Mouse (Mus musculus): ENCODE results near the gene Serpina1e.
"Not testable (repeated sequence)": the region's sequence is repeated elsewhere in the genome, so short reads cannot be mapped to it uniquely, and the experiment has no call there.

DNA sequence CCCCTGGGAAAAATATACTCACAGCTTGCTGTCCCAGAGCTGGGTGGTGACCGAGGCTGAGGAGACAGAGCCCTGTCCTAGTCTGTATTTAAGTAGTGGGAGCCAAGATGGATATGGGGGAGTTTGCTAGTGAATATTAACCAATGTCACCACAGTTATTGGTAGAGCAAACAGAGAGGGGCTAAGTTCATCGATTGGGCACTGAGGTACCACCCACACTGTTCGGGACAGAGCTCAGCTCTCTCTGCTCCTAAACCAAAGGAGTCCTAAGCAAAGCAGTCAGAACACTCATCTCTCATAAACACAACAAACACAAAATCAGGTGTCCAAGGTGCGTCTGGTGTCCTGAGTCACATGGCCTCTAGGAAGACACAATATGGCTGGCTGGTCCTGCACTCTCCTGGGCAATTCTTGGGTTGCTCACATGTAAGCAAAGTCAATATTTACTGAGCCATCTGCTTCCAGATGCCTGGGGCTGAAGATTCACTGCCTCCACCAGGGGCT lies 53.9 kb downstream of the Serpina1e start, which contains the start of gene Serpina1c:
- TF ChIP-seq CTCF (conservative IDR thresholded peaks at IDR 0.05; ENCODE audit: insufficient read depth, insufficient read length, low read depth, low read length); POLR2A (IDR thresholded peaks at IDR 0.05; ENCODE audit: low read depth, low read length): not testable (repeated sequence)

Measured in kidney, adult 2 months (tissue).